Mouse (Mus musculus): ENCODE results near the gene Hbq1a. TPM values are rescaled to one million over a fixed set of nuclear protein-coding genes. Genes with fewer than 3 reads are reported as not detected.

The Hbq1a gene
- polyA plus RNA-seq, 1 experiment from 2014 or later = 2.8 TPM

- H3K27ac ChIP-seq (ENCODE audit: poor library complexity, severe bottlenecking) = peak overlapping the region; percentile 33; the same call in 1 of the 2 replicates
- no peaks in the 10 kb centered on the region for H3K9me3 ChIP-seq (replicated peaks)
- ATAC-seq (ENCODE audit: insufficient number of reproducible peaks, low FRiP score) = peak; percentile 80
- WGBS = 52% methylated on average over 6 of the region's 6 CpGs
- H3K36me3 ChIP-seq = no peaks in the 10 kb centered on the region
- no peak overlapping the region for H3K4me2 ChIP-seq
- H3K9ac ChIP-seq = no peak overlapping the region
- peaks cover 16% of the 10 kb centered on the region; the same call in 1 of the 2 replicates for H3K27me3 ChIP-seq (replicated peaks)
- no peak overlapping the region for H3K4me3 ChIP-seq
- H3K4me1 ChIP-seq (replicated peaks) = peaks cover 18% of the 10 kb centered on the region
Measured at GRCm38 (mm10) chr11:32331075-32331474, 31.2 kb downstream of the Hbq1a start.

DNA sequence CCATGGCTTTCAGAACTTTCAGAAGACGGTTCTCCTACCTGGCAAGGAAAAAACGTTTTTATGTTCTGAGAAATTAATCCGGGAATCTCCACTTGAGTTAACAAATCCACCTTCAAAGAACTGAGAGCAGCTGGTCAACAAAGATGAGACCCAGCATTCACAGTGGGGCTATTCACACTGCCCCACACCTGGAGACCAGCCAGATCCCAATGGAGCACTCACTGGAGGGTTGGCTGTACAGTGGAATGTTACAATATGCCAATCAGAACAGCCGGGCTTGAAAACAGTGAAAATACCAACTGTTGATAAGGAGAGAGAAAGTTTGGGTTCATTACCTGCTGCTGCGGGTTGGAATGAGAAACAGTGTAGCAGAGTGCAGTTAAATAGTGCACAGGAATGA, 32.0 kb downstream of the Hbq1a start:
- WGBS = 52% methylated on average over 5 of the region's 5 CpGs
- H3K27ac ChIP-seq (ENCODE audit: poor library complexity, severe bottlenecking) = peak overlapping the region; percentile 33; the same call in 1 of the 2 replicates

GRCm38 (mm10) chr11:32333235-32333634, 33.4 kb downstream of the Hbq1a start:
- no peak overlapping the region for H3K4me2 ChIP-seq
- H3K27me3 ChIP-seq (replicated peaks) = peaks cover 6% of the 10 kb centered on the region; the same call in 1 of the 2 replicates
- H3K9me3 ChIP-seq (replicated peaks) = peaks cover 7% of the 10 kb centered on the region; the same call in 1 of the 2 replicates
- WGBS = 80% methylated on average over 2 of the region's 2 CpGs
- peaks cover 18% of the 10 kb centered on the region for H3K4me1 ChIP-seq (replicated peaks)
- no peak overlapping the region for H3K4me3 ChIP-seq
- H3K36me3 ChIP-seq = no peaks in the 10 kb centered on the region
- no peak overlapping the region for H3K9ac ChIP-seq
- H3K27ac ChIP-seq (ENCODE audit: poor library complexity, severe bottlenecking) = no peak overlapping the region
- ATAC-seq (ENCODE audit: insufficient number of reproducible peaks, low FRiP score) = no peak

More for the DNA sequence above, 32.0 kb downstream of the Hbq1a start:
- Histone ChIP-seq H3K36me3 (no peaks in the 10 kb centered on the region), H3K9me3 (replicated peaks) (peaks cover 3% of the 10 kb centered on the region; the same call in 1 of the 2 replicates), H3K4me3 (no peak overlapping the region), H3K27me3 (replicated peaks) (peaks cover 16% of the 10 kb centered on the region; the same call in 1 of the 2 replicates), H3K4me2 (no peak overlapping the region), H3K4me1 (replicated peaks) (peaks cover 18% of the 10 kb centered on the region), H3K9ac (no peak overlapping the region)
- ATAC-seq (ENCODE audit: insufficient number of reproducible peaks, low FRiP score) = no peak

DNA sequence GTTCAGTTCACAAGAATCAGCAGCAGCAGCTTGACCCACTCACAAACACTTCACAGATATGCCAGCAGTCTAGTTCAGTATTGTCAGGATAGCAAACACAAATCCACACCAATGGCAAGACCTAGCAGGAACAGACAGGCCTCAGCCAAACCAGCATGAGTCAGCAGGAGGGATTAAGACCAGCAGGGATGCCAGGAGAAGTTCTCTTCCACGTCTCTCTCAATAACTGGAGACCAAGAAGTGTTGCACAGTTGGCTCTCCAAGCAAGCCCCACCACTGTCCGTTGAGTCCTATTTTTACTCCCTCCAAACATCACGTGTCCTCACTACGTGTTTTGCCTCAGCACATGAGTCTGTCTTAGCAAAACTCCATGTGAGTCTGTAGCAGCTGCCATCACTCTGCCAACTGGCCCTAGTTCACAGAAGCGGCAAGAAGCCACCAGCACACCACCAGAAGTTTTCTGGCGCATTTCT, 36.6 kb downstream of the Hbq1a start:
- no peak overlapping the region for H3K9ac ChIP-seq
- 85% methylated on average over 6 of the region's 6 CpGs for WGBS
- peaks cover 28% of the 10 kb centered on the region for H3K4me1 ChIP-seq (replicated peaks)
- H3K9me3 ChIP-seq (replicated peaks) = peaks cover 7% of the 10 kb centered on the region; the same call in 1 of the 2 replicates
- no peak overlapping the region for H3K4me3 ChIP-seq
- H3K4me2 ChIP-seq = no peak overlapping the region
- ATAC-seq (ENCODE audit: insufficient number of reproducible peaks, low FRiP score) = no peak
- no peak overlapping the region for H3K27ac ChIP-seq (ENCODE audit: poor library complexity, severe bottlenecking)
- H3K36me3 ChIP-seq = no peaks in the 10 kb centered on the region
- 0 out of 2 replicates have a peak, but pooled peaks cover 4% of the 10 kb centered on the region for H3K27me3 ChIP-seq (replicated peaks)

- Histone ChIP-seq H3K4me2 (no peak overlapping the region), H3K9me3 (replicated peaks) (peaks cover 7% of the 10 kb centered on the region; the same call in 1 of the 2 replicates), H3K27ac (ENCODE audit: poor library complexity, severe bottlenecking) (0 out of 2 replicates have a peak overlapping the region, but pooled peaks have one; percentile 5), H3K36me3 (no peaks in the 10 kb centered on the region), H3K9ac (no peak overlapping the region), H3K4me3 (no peak overlapping the region), H3K4me1 (replicated peaks) (peaks cover 29% of the 10 kb centered on the region), H3K27me3 (replicated peaks) (peaks cover 4% of the 10 kb centered on the region; the same call in 1 of the 2 replicates)
- peak; percentile 71 for ATAC-seq (ENCODE audit: insufficient number of reproducible peaks, low FRiP score)
- 42% methylated on average over 2 of the region's 2 CpGs for WGBS
Measured at GRCm38 (mm10) chr11:32339131-32339531, 39.3 kb downstream of the Hbq1a start.

- peaks cover 4% of the 10 kb centered on the region; the same call in 1 of the 2 replicates for H3K27me3 ChIP-seq (replicated peaks)
- H3K4me3 ChIP-seq = no peak overlapping the region
- peak overlapping the region; percentile 6; the same call in 1 of the 2 replicates for H3K27ac ChIP-seq (ENCODE audit: poor library complexity, severe bottlenecking)
- H3K4me2 ChIP-seq = peak overlapping the region; percentile 33
- H3K9ac ChIP-seq = no peak overlapping the region
- 24% methylated on average over 17 of the region's 17 CpGs for WGBS
- no peaks in the 10 kb centered on the region for H3K36me3 ChIP-seq
- ATAC-seq (ENCODE audit: insufficient number of reproducible peaks, low FRiP score) = peak; percentile 34; the same call in 1 of the 2 replicates
- peaks cover 29% of the 10 kb centered on the region for H3K4me1 ChIP-seq (replicated peaks)
- peaks cover 7% of the 10 kb centered on the region; the same call in 1 of the 2 replicates for H3K9me3 ChIP-seq (replicated peaks)
Measured at GRCm38 (mm10) chr11:32340476-32341473, 40.9 kb downstream of the Hbq1a start.

- peaks cover 4% of the 10 kb centered on the region; the same call in 1 of the 2 replicates for H3K27me3 ChIP-seq (replicated peaks)
- H3K9ac ChIP-seq = no peak overlapping the region
- no peak for ATAC-seq (ENCODE audit: insufficient number of reproducible peaks, low FRiP score)
- H3K4me1 ChIP-seq (replicated peaks) = peaks cover 29% of the 10 kb centered on the region
- no peak overlapping the region for H3K4me3 ChIP-seq
- H3K9me3 ChIP-seq (replicated peaks) = no peaks in the 10 kb centered on the region
- WGBS = 13% methylated on average over 2 of the region's 2 CpGs
- H3K36me3 ChIP-seq = no peaks in the 10 kb centered on the region
- H3K27ac ChIP-seq (ENCODE audit: poor library complexity, severe bottlenecking) = no peak overlapping the region
- H3K4me2 ChIP-seq = no peak overlapping the region
Measured at GRCm38 (mm10) chr11:32342770-32343191, 42.9 kb downstream of the Hbq1a start.

DNA sequence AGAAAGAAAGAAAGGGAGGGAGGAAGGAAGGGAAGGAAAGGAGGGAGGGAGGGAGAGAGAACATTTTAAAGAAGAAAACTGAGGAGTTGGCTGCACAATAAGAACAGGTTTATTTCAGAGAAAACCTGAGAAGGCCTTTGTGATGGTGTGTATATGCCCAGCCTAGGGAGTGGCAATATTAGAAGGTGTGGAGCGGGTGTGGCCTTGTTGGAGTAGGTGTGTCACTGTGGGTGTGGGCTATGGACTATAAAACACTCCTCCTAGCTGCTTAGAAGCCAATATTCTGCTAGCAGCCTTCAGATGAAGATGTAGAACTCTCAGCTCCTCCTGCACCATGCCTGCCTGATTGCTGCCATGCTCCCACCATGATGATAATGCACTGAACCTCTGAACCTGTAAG, 43.5 kb downstream of the Hbq1a start:
- Histone ChIP-seq H3K4me3 (no peak overlapping the region), H3K4me2 (no peak overlapping the region), H3K9me3 (replicated peaks) (no peaks in the 10 kb centered on the region), H3K27ac (ENCODE audit: poor library complexity, severe bottlenecking) (no peak overlapping the region), H3K4me1 (replicated peaks) (peaks cover 31% of the 10 kb centered on the region), H3K27me3 (replicated peaks) (peaks cover 4% of the 10 kb centered on the region; the same call in 1 of the 2 replicates), H3K9ac (no peak overlapping the region), H3K36me3 (no peaks in the 10 kb centered on the region)
- ATAC-seq (ENCODE audit: insufficient number of reproducible peaks, low FRiP score) = no peak
- 86% methylated on average over 1 of the region's 1 CpGs for WGBS

- ATAC-seq (ENCODE audit: insufficient number of reproducible peaks, low FRiP score) = no peak
- H3K4me1 ChIP-seq (replicated peaks) = peaks cover 39% of the 10 kb centered on the region
- no peak overlapping the region for H3K4me2 ChIP-seq
- H3K36me3 ChIP-seq = no peaks in the 10 kb centered on the region
- H3K4me3 ChIP-seq = no peak overlapping the region
- WGBS = 63% methylated on average over 6 of the region's 6 CpGs
- H3K9ac ChIP-seq = no peak overlapping the region
- peak overlapping the region; percentile 62 for H3K27ac ChIP-seq (ENCODE audit: poor library complexity, severe bottlenecking)
- no peaks in the 10 kb centered on the region; the same call in 1 of the 2 replicates for H3K27me3 ChIP-seq (replicated peaks)
- H3K9me3 ChIP-seq (replicated peaks) = no peaks in the 10 kb centered on the region
Measured at GRCm38 (mm10) chr11:32345504-32346297, 45.8 kb downstream of the Hbq1a start.

DNA sequence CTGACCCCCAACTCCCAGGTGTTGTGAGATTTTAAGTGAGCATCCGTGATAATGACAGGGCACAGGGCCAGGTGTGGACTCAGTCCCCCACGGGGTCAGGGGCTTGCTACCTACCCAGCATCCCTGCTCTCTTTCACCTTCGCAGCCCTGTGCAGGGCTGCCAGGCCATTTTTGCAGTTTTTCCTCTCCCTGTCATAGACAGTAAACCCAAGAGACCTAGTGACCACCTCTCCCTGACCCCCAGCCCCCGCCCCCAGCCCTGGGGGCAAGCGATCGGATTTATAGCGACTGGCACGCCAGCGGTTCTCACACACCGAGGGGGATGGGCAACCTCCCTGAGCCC, 47.4 kb downstream of the Hbq1a start:
- WGBS = 6% methylated on average over 10 of the region's 10 CpGs
- peak overlapping the region; percentile 81 for H3K4me3 ChIP-seq
- peak overlapping the region; percentile 69; the same call in 1 of the 2 replicates for H3K27ac ChIP-seq (ENCODE audit: poor library complexity, severe bottlenecking)
- H3K4me1 ChIP-seq (replicated peaks) = peaks cover 30% of the 10 kb centered on the region
- no peaks in the 10 kb centered on the region for H3K27me3 ChIP-seq (replicated peaks)
- peak overlapping the region; percentile 92 for H3K4me2 ChIP-seq
- peaks cover 8% of the 10 kb centered on the region; the same call in 1 of the 2 replicates for H3K36me3 ChIP-seq
- H3K9me3 ChIP-seq (replicated peaks) = no peaks in the 10 kb centered on the region
- H3K9ac ChIP-seq = peak overlapping the region; percentile 97
- no peak for ATAC-seq (ENCODE audit: insufficient number of reproducible peaks, low FRiP score)
